Mouse (Mus musculus) brain, embryonic 14.5 days (tissue): Measurements from ENCODE around the gene Nedd9.

Source experiments
- CTCF ChIP-seq: fragments of 200-500 bp; IDR thresholded peaks from 2 replicates; pipeline ENCODE4 v1.5.1; 2012; ENCODE audit warnings: inconsistent platforms, mild to moderate bottlenecking, moderate library complexity, borderline replicate concordance; ENCODE audit not compliant: insufficient read depth, insufficient read length; ENCODE audit errors: extremely low read depth
- POLR2A ChIP-seq: fragments of 200-500 bp; IDR thresholded peaks from 2 replicates; pipeline ENCODE4 v1.6.1; 2012; ENCODE audit warnings: mild to moderate bottlenecking, inconsistent platforms, borderline replicate concordance; ENCODE audit not compliant: poor library complexity, insufficient read depth, insufficient read length, severe bottlenecking; ENCODE audit errors: extremely low read depth

GRCm38 (mm10) chr13:41483966-41484365 is 3.2 kb downstream of the Nedd9 start:
- TF ChIP-seq POLR2A: no peak
- TF ChIP-seq CTCF: no peak
